Mouse (Mus musculus) gastrocnemius, postnatal 10 days (tissue): ENCODE data around the gene 1110032A03Rik. TPM values are rescaled to one million over a fixed set of nuclear protein-coding genes. Genes with fewer than 3 reads are reported as not detected.

Experiments used
- DNase-seq: peaks from one replicate; pipeline ENCODE4 v3.0.0; 2021; ENCODE audit warnings: mixed read lengths
- long read RNA-seq, 2 experiments: library from polyadenylated mRNA; stranded (forward); transcript quantifications; one replicate each; pipeline ENCODE4 v2.0.0; 2021
- total RNA-seq, 2 experiments: library from RNA; stranded (reverse); gene quantifications; 2 replicates each; pipeline ENCODE4 v1.2.3; 2021

1110032A03Rik gene
- total RNA-seq: 10 to 100 TPM; 11.4 to 12.6 TPM
- long read RNA-seq, experiment 1, partial matches to known transcripts: 2 of 7 reads
- long read RNA-seq, experiment 1, other reads (novel, unspliced or antisense): 1 of 7 reads
- long read RNA-seq, experiment 2, partial matches to known transcripts: 0 of 6 reads
- long read RNA-seq, experiment 2, other reads (novel, unspliced or antisense): 2 of 6 reads

DNA sequence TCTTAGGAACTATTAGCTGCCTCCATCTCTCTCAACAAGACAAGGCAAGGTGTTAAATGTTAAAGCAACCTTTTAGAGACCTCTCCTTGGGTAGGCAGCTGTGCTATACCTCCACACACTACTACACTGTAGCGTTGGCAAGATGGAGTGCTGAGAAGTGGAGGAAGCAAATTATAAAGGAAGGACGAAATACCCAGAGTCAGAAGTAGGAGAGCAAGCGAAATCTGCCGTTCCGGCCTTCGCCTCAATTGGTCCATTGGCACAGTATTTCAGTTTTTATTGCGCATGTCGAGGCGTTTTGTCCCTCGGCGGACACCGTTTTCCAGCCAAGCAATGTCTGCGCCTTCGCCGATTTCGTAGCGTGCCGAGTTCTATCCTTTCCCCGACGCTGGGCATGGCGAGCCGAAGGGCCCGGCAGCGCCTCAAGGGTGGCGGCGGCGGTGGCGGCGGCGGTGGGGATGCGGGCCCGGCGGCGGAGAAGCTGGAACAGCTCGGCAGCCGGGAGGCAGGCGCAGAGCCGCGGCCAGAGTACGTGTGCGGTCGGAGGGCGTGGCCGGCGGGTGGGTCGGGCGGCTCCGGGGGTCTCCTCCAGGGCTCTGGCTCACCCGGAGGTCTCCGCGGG, at the start of gene 1110032A03Rik, which contains the start of gene Alg9:
Gene 1110032A03Rik (minus strand): TSS at position 530 of the 622 bp plus-strand sequence.
Gene Alg9 (plus strand): TSS at position 29 of the 622 bp plus-strand sequence.
- DNase-seq: peak; percentile 90

DNA sequence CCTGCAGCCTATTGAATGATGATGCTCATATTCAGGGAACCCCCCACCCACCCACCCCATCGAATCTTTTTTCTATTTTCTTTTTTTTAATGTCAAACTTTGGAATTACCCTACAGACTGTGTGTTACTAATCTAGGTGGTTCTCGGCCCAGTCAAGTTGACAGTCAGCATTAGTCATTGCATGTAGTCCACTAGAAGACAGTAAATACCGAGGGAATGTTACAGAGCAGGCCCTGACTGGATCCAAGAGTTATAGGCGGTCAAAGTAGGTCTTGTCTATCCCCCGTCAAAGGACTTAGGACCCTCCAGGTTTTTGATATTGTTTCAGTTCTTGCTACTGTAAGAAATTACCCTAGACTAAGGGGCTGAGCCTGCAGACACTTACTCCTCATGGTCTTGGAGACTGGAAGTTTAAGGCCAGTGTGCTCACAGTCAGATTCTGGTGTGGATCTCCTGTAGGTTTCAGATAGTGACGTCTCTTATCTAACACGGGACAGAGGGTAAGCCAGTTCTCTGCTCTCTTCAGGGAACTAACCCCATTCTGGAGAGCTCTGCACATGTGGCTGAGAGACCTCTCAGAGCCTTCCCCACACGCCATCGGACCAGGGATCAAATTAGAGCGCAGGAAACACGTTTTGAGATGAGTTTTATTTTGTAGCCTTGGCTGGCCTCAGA, 48.6 kb upstream of the 1110032A03Rik start:
- DNase-seq: no peak

DNA sequence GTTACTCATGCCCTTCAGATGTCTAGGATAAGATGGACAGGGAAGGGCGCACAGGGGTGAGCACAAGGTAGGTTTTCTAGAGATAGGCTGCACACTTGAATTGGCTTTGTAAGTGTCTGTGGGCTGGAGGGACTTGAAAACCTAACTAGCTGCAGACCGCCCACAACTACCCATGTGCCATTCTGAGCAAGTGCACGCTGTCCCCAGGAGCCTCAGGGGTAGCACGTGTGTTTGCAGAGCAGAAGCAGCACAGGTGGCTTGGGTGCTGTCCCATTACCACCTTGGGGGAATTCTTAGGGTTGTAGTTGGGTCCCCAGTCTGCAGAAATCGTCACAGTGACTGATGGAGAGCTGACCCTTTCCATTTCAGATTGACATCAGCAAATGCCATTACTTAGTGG, 46.9 kb upstream of the 1110032A03Rik start:
- DNase-seq: no peak

DNA sequence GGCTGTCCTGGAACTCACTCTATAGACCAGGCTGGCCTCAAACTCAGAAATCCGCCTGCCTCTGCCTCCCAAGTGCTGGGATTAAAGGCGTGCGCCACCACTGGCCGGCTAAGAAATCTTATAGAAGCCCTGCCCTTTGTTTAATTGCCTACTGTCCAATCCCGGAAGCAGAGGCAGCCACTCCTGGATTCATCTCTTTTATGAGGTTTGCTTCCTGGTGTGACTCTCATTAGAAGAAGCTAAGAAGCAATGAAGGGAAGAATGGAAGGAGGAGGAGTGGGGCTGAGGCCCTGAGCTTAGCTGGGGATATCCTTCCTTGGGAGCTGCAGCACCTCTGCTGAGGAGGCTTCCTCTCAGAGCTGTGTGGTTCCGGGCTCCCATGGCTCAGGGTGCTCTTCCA, 46.3 kb upstream of the 1110032A03Rik start:
- DNase-seq: no peak

DNA sequence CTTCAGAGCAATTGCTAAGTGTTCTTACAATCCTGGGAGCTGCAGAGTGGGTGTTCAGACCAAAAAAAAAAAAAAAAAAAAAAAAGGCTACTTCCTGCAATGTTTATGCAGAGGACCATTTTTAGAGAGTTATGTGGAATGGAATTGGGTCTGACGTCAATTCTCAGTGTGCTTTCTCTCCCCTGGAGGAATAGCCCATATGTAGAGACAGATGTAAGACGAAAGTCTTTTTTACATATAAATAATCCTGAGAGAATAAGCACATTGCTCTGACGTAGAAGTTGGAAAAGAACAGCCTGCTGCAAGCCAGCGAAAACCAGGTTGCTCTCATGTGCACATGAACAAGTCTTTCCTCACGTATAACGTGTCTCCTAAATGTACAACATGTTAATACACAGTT, 44.4 kb upstream of the 1110032A03Rik start:
- DNase-seq: no peak

DNA sequence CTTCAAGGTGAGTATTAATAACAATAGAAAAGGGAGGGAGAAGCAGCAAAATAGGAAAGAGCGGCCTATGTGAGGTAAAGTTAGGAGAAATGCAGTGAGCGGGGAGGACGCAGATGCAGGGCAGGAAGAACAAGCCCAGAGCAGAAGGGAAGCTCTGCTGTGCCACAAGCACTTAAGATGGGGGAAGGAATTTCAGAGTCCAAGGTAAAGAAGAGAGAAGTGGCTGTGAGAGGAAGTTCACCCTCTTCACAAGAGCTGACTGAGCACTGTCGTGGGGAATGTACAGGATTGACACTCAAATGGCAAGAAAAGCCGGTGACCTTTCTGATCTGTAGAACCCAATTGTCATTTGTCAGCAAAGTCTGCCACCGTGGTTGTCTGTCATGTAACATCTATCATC, 42.7 kb upstream of the 1110032A03Rik start:
- DNase-seq: no peak

DNA sequence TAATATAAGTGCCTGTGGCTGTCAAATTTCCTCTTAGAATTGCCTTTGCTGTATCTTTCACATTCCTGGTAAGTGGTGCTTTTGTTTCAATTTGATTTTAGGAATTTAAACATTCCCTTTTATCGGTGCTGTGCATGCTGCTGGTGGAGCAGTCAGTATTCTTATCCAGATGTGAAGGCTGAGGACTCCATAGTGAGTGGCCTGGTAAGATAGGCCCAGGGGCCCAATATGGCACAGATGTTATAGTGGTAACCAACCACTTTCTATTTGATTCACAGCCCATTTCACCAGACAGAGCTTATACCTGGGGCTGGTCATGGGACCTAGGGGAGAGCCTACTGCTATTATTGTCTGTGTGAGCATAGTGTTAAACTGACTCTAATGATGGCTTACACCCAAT, 41.2 kb upstream of the 1110032A03Rik start:
- DNase-seq: no peak

DNA sequence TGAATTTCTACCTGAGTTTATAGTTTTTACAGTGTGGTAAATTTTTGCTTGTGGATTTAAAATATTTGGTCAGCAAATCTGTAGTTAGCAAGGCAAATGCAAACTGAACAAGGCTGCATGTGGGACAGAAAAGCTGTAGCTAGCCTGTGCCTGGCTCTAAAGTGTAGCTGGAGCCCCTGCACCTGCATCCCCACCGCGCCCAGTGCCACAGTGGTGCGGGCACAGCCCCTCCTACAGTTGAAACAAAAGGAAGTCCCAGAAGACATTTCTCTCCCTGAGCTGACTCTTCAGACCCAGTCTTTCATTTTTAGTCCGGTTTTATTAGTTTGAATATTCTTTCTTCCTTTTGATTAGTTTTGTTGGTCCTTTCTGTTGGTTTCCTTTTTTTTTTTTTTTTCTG, 40.3 kb upstream of the 1110032A03Rik start:
- no peak for DNase-seq

DNA sequence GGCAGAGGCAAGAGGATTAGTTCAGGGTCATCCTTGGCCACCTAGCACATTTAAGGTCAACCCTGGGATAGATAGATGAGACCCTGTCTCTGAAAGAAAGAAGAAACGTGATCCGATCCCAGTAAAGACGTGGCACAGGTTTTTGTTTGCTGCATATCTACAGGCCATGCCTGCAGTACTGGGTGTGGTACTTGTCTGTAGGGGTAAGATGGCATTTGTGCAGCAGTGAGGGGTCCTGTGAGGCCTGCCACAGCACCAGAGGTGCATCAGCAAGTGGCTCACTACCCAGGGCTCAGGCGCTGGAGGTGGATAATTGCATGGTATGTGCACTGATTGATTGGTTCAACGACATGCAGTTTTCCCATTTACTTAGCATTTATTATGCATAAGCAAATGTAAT, 38.5 kb upstream of the 1110032A03Rik start:
- no peak for DNase-seq

DNA sequence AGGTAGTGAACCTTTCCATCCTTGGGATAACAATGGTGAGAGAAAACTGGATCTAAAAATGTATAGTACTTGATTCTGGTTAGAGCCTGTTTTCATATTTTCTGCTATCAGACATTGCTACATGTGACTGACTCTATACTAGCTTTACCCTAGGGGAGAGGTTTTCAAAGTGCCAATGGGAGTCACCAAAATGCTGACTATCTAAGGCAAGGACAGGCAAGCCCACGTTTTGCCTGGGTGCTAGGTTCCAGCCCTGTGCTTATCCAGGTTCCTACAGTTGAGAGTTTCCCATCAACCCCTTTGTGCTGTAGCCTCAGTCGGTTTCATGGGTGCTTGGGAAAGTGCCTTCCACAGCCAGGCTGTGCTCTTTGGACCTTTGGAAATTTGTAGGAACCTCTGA, 36.4 kb upstream of the 1110032A03Rik start:
- no peak for DNase-seq

DNA sequence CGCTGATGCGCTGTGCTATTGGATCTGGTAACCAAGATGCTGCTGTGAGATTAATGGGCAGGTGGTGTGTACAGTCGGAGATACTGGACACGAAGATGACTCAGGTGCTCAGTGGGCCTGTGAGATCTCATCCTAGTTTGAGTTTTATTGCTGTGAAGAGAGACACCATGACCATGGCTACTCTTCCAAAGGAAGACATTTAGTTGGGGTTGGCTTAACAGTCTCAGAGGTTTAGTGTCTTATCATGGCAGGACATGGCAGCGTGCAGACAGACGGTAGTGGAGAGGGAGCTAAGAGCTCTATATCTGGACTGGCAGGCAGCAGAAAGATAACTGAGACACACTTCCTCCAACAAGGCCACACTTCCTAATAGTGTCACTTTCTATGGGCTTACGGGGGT, 35.9 kb upstream of the 1110032A03Rik start:
- DNase-seq: no peak

DNA sequence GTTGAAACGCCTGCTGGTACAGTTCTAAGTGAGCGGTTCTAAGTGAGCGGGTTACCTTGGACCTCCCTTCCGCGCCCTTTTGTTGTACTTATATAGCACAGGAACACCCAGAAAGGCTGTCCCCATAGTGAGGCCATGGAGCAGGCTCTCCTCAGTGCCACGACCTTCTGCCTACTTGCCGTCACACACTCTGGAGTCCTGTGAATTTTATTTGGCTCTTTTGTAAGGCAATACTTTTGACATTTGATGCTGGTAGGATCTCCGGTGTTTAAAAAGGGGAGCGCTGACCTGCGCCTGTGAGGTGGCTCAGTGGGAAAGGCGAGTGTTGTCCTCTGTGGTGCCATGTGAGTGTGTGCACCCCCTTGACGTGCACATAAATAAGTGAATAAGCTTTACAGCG, 33.8 kb upstream of the 1110032A03Rik start:
- no peak for DNase-seq

DNA sequence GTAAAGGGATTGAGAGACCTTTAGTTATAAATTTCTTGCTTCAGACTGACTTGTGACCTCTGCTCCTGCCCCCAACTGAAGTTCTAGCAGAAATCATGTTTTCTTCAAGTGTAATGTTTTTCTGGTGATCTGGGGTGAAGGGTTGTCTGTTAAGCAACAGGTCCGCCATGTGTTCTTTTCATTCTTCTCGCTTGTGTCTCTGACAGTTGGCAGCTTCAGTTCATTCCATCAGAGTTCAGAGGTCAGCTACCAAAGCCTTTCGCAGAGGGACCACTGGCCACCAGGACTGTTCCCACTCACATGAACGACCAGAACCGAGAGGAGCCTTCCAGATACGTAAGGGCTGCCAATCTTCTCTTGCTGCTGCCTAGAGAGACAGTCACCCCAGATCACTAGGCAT, 33.2 kb upstream of the 1110032A03Rik start:
- DNase-seq: no peak

DNA sequence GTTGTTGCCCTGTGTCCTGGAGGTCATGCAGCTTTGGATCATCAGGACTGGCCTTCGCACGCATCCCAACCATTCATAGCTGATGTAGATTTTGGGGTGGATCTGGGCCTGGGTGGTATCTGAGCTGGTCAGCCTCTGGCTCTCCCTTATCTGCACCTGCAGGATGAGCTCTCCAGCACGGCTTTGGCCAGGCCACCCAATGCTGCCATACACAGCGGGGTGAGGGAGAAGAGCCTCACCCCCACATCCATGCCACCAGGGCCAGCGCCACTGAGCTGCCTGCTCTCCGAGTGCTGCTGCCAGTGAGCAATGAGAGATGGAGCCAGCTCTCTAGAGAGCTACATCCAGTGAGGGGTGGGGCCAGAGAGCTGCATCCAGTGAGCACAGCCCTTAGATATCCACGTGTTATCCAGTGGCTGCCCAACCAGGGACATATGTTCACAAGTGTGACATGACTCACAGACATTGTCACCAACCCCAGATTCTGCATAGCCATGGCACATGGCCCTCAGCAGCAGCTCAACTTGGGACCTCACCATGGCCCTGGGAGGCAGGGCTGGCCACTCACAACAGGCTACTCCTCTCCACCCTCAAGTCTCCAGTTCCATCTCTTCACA, 27.8 kb upstream of the 1110032A03Rik start:
- no peak for DNase-seq

DNA sequence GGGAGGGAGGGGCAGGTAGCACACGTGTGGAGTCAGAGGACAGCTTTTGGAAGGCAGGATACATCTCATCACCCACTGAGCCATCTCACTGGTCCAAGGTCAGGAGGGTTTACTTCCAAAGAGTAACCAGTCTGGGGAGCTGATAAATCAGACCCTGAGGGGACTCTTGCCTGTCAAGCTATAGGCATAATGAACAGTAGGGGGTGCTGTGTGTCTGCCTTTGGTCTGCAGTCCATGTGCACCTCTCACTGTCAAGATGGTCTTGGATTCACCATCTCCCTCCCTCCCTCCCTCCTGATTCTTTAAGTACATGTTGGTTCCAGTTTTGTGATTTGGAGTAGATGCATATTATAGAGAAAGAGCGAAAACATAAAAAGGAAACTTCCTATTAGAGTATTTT, 25.7 kb upstream of the 1110032A03Rik start:
- peak; percentile 29 for DNase-seq

DNA sequence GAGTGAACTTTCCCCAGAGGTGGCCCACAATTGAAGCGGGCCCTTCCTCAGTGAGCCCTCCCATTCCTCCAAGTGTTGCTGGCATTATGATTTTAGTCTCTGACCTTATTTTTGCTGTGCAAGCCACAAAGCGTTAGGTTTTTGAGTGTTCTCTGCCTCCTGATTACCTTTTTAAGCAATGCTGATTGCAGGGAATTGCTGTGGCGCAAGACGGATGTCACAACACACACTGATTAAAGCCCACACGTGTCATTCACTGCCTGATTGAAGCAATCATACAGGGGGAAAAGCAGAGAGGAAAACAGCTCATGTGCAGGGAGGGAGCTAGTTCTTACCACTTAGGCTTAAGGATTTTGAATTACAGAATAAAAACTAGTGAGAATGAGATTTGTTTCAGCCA, 23.0 kb upstream of the 1110032A03Rik start:
- DNase-seq: no peak

DNA sequence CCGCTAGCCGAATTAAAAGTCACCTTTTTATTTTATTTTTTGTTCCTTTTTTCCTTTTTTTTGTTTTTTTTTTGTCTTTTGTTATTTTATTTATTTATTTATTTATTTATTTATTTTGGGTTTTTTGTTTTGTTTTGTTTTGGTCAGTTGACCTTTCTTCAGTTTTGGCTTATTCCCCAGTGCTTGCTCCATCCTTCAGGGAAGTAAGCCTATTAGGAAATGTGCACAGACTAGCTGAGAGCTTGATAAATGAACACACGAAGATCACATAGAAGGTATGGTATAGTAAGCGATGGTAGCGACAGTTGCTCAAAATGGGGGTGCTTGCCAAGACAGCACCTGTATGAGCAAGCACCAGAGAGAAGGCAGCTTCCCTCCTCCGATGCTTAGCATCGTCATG, 22.3 kb upstream of the 1110032A03Rik start:
- no peak for DNase-seq

DNA sequence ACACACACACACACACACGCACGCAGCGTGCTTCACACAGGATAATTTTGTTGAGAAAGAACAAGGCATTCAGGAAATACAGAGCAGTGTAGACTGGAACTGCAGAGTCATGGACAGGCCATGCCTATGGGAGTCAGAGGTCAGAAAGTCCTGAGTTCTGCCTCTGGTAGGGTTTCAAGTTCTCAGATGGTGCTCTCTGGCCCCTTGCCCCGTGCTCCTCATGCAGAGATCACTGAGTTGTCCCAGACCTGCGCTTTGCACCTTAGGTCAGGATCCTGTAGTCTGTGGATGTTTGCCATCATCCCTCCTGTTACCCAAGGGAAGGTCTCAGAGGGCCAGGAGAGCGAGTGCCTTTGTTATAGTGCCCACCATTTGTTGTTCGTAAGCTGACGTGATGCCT, 21.5 kb upstream of the 1110032A03Rik start:
- DNase-seq: no peak

DNA sequence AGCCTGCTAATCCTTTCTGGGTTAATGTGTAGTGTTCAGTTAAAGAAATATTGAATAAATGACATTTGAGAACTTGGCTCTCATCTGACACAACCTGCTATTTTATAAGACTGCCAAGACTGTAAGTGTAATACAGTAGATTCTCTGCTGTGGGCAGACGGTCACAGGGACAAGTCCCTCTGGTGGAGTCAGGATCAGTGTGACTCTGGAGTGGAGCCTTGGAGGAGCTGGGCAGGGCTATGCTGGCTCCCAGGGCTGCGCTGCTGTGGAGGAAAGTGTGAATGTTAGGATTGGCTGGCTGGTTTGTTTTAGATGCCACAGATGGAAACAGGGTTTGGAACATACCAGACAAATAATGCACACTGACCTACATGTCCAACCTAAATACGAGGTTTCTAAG, 19.9 kb upstream of the 1110032A03Rik start:
- no peak for DNase-seq

DNA sequence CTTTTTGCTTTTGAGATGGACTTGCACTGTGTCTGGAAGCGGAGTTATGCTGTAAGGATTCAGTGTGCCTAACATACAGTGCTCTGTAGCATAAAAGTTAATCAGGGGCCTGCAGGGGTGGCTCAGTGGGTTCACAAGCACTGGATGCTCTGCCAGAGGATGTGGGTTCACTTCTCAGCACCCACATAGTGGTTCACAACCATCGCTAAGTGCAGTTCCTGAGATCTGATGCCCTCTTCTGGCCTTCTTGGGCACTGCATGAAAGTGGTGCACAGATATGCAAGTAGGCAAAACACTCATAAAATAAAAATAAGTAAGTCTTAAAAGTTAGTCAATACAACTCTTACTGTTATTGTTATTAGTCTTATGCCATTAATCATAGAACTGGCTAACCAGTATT, 6.8 kb upstream of the 1110032A03Rik start:
- DNase-seq: peak; percentile 29

DNA sequence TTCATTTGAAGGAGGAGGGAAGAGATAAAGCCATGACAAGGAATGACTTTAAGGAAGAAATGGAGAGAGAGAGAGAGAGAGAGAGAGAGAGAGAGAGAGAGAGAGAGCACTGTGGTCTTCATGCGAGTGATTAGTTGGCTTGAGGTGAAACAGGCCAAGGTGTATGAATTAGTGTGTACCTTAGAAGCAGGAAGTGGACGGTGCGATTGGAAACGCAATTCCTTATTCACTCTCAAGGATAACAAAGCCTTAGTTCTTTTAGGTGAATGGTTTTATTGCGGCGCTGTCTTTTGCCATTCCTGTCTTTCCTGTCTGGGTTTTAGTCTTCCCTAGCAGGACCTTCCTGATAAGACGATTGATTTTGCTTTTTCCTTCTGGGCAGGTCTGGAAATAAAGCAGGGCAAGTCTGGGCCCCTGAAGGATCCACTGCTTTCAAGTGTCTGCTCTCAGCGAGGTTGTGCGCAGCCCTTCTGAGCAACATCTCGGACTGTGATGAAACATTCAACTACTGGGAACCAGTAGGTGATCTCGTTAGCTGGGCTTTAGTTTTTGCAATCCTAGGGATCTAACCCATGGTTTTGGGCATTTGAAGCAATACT, 941 bp upstream of the 1110032A03Rik start:
- DNase-seq: no peak

DNA sequence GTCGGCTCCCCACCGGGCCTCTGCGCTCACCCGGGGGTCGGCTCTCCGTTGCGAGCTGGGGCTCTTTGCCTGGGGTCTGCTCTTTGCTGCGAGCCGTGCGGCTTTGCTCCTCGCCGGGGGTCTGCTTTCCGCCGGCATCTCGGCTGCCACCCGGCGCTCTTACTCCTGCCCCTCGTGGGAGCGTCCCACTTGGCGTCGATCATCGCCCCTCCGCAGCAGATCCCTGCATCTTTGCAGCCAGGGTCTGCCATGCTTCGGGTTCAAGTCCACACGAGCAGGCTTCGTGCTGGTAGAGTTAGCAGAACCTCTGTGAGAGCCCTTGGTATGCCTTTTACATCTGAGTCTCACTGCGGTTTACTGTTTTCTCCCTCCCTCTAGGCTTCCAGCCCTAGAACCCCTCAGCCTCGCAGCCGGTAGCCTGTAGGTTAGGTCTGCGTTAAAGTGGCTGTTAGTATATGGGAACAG, 374 bp upstream of the 1110032A03Rik start:
- DNase-seq: peak; percentile 33

DNA sequence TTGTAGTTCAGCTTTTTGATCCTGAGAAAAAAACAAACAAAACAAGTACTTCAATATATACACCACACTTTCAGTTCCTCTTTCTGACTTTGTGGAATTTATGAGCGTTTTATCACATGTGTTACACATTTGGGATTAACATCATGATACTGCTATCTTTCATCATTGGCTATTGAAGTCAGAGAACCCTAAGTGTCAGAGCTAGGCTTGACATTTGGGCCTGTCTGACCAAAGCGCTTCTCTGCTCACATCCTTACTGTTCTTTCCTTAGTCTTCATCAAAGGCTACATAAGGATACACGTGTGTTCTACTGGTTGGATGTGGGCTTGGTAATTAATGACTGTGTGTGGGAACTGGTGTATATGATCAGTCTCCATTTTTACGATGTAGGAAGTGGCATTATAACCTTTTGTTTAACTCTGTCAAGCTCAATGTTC, 1.3 kb downstream of the 1110032A03Rik start:
- DNase-seq: no peak
